Mouse (Mus musculus): ENCODE results near the gene Tns1.

DNA sequence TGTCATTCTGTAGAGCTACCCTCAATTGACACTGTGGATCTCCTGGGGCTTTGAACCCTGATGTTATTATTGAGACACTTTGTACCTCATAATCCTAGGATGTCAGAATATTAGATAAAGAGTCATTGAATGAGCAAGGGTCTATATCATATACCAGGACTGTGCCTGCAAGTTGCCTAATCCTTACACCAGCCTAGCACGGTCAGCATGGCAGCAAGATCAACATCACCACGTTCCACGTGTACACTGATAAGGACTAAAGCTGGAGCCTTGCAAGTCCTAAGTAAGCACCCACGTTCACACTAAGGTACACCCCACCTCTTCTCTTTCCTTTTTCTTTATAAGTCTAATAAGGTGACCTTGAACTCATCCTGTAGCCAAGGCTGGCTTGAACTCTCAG is 65.5 kb downstream of the Tns1 start:
- no peak for TF ChIP-seq POLR2A (IDR thresholded peaks at IDR 0.05; ENCODE audit: insufficient read depth, low read length)
- TF ChIP-seq CTCF (IDR thresholded peaks at IDR 0.05; ENCODE audit: low read depth, low read length): no peak
- no peak for TF ChIP-seq EP300 (IDR thresholded peaks at IDR 0.05; ENCODE audit: insufficient read depth, low read depth, low read length)

All from ES-Bruce4 (cell line).